Mouse (Mus musculus): ENCODE results near the gene Dlx6. TPM values are rescaled to one million over a fixed set of nuclear protein-coding genes. Genes with fewer than 3 reads are reported as not detected.

Gene Dlx6
- polyA plus RNA-seq, 1 experiment from 2014 or later, result not detected

GRCm38 (mm10) chr6:6917334-6917733 is 54.2 kb downstream of the Dlx6 start:
- no peaks in the 10 kb centered on the region for H3K4me1 ChIP-seq (ENCODE audit: control insufficient read depth, insufficient read depth, low read length)
- no peaks in the 10 kb centered on the region for H3K9me3 ChIP-seq (ENCODE audit: control insufficient read depth, low read length)
- H3K36me3 ChIP-seq (ENCODE audit: control insufficient read depth, insufficient read depth, low read length), result no peaks in the 10 kb centered on the region
- 92% methylated on average over 4 of the region's 4 CpGs for WGBS
- H3K4me2 ChIP-seq (ENCODE audit: low read length), result no peak overlapping the region
- ATAC-seq (ENCODE audit: low FRiP score, low TSS enrichment) (no peak), DNase-seq (no peak)
- no peak overlapping the region for H3K27ac ChIP-seq (replicated peaks; ENCODE audit: low read depth, low read length)
- no peaks in the 10 kb centered on the region for H3K27me3 ChIP-seq (ENCODE audit: control insufficient read depth, insufficient read depth, low read length)
- no peak overlapping the region for H3K4me3 ChIP-seq (replicated peaks; ENCODE audit: low read depth, low read length)
- H3K9ac ChIP-seq (replicated peaks; ENCODE audit: low read length), result no peak overlapping the region

Other genes starting within 250 kb of the Dlx6 start
- gene Dlx5, start 18.8 kb downstream of the Dlx6 start, polyA plus RNA-seq (2014; fragmentation: Nextera tagmentation; extraction: Ambion mirVana), result 0.26 and 0.82 TPM in 2 replicates
- gene Sdhaf3, start 92.7 kb downstream of the Dlx6 start, polyA plus RNA-seq (2014; fragmentation: Nextera tagmentation; extraction: Ambion mirVana), result 7.1 and 7.3 TPM in 2 replicates